Mouse (Mus musculus) spleen, adult 2 months (tissue): Measurements from ENCODE around the gene Acot12.

ENCODE experiments used
- CTCF ChIP-seq: fragments of 200-500 bp; IDR thresholded peaks from 2 replicates; pipeline ENCODE4 v1.5.1; 2011; ENCODE audit warnings: mild to moderate bottlenecking, inconsistent platforms; ENCODE audit not compliant: insufficient read depth, insufficient read length, insufficient replicate concordance; ENCODE audit errors: extremely low read depth
- POLR2A ChIP-seq: fragments of 200-500 bp; IDR thresholded peaks from 2 replicates; pipeline ENCODE4 v1.6.1; 2011; ENCODE audit warnings: low read depth, low read length, inconsistent platforms

DNA sequence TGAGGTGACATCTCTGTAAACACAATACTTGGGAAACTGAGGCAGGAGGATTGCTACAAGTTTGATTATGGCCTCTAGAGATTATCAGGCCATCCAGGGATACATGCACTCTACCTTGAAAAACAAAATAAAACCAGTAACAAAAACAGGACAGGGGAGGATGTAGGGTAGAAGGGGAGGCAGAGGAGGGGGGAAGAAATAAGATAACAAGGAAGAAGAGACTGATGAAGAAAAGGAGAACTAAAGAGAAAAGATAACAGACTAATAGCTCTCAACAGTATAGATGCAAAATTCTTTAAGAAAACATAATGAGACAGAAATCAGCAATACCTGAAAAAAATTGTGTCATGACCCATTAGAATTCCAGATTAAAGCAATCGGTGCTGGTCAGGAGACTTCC, 4.1 kb upstream of the Acot12 start:
- no peak for TF ChIP-seq CTCF
- no peak for TF ChIP-seq POLR2A
